Mouse (Mus musculus): ENCODE data around the gene Acta2.

DNA sequence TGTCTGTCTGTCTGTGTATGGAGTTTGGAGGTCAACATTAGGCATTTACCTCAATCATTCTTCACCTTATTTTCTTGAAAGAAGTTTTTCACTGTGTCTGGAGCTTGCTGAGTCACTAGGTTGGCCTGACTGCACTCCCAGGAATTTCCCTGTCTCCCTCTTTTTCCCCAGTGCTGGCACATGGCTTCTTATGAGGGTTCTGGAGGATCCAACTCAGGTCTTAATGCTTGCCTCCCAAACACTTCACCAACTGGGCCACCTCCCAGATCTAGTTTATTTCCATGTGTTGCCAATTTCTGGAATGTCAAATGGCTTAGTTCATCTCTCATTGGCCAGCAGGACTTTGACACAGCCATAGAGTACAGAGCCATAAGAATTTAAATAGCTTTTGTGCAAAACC lies 49.5 kb upstream of the Acta2 start:
- TF ChIP-seq CTCF (IDR thresholded peaks at IDR 0.05; ENCODE audit: borderline replicate concordance, control insufficient read depth, extremely low read depth, insufficient read depth, low read length, poor library complexity) (no peak), POLR2A (IDR thresholded peaks at IDR 0.05; ENCODE audit: control insufficient read depth, extremely low read depth, insufficient read depth, low read length, poor library complexity) (no peak)
